Mouse (Mus musculus): ENCODE measurements around the gene Wnt9b.
A peak's percentile ranks its signal among the peaks of the same experiment; 100 is the strongest.

Wnt9b gene

GRCm38 (mm10) chr11:103731594-103731993, 18.0 kb downstream of the Wnt9b start:
- DNase-seq (ENCODE audit: low spot score) = no peak

- no peak for DNase-seq (ENCODE audit: low spot score)
These were observed 20.2 kb downstream of the Wnt9b start for GRCm38 (mm10) chr11:103729282-103729985.

- no peak for DNase-seq (ENCODE audit: low spot score)
These were observed 25.3 kb downstream of the Wnt9b start for GRCm38 (mm10) chr11:103724331-103724771.

- DNase-seq (ENCODE audit: low spot score) = no peak
These were observed 27.6 kb downstream of the Wnt9b start for GRCm38 (mm10) chr11:103722040-103722481.

- DNase-seq (ENCODE audit: low spot score) = no peak
These were observed 28.1 kb downstream of the Wnt9b start for GRCm38 (mm10) chr11:103721468-103722039.

- DNase-seq (ENCODE audit: low spot score) = no peak
These were observed 30.2 kb downstream of the Wnt9b start for GRCm38 (mm10) chr11:103719436-103719835.

GRCm38 (mm10) chr11:103716971-103717370, 32.6 kb downstream of the Wnt9b start:
- no peak for DNase-seq (ENCODE audit: low spot score)

- DNase-seq (ENCODE audit: low spot score) = no peak
These were observed 35.5 kb downstream of the Wnt9b start for GRCm38 (mm10) chr11:103714074-103714473.

- DNase-seq (ENCODE audit: low spot score) = no peak
These were observed 37.6 kb downstream of the Wnt9b start for GRCm38 (mm10) chr11:103711851-103712587.

GRCm38 (mm10) chr11:103709982-103710381, 39.6 kb downstream of the Wnt9b start:
- DNase-seq (ENCODE audit: low spot score) = no peak

GRCm38 (mm10) chr11:103707005-103707404, 42.6 kb downstream of the Wnt9b start:
- no peak for DNase-seq (ENCODE audit: low spot score)

- no peak for DNase-seq (ENCODE audit: low spot score)
These were observed 51.4 kb downstream of the Wnt9b start for GRCm38 (mm10) chr11:103698226-103698625.

GRCm38 (mm10) chr11:103697565-103698176, 52.0 kb downstream of the Wnt9b start, which contains the start of gene Gosr2:
Gene Gosr2, minus strand, starts transcription at chr11:103697898.
- peak; percentile 85 for DNase-seq (ENCODE audit: low spot score)

GRCm38 (mm10) chr11:103696851-103697564, 52.6 kb downstream of the Wnt9b start:
- DNase-seq (ENCODE audit: low spot score) = no peak

- no peak for DNase-seq (ENCODE audit: low spot score)
These were observed 56.4 kb downstream of the Wnt9b start for GRCm38 (mm10) chr11:103693241-103693640.

GRCm38 (mm10) chr11:103691036-103691435, 58.6 kb downstream of the Wnt9b start:
- no peak for DNase-seq (ENCODE audit: low spot score)

- DNase-seq (ENCODE audit: low spot score) = no peak
These were observed 60.6 kb downstream of the Wnt9b start for GRCm38 (mm10) chr11:103688980-103689378.

GRCm38 (mm10) chr11:103688271-103688979, 61.2 kb downstream of the Wnt9b start:
- no peak for DNase-seq (ENCODE audit: low spot score)

GRCm38 (mm10) chr11:103686706-103687105, 62.9 kb downstream of the Wnt9b start:
- DNase-seq (ENCODE audit: low spot score) = no peak

- DNase-seq (ENCODE audit: low spot score) = no peak
These were observed 64.3 kb downstream of the Wnt9b start for GRCm38 (mm10) chr11:103685261-103685736.

Measured in urinary bladder, postnatal 25 days (tissue).